Mouse (Mus musculus) adrenal gland, adult 18-20 months (tissue): ENCODE measurements around the gene Mapk6. TPM values are rescaled to one million over a fixed set of nuclear protein-coding genes. Genes with fewer than 3 reads are reported as not detected.

Experiments
- DNase-seq, 2 experiments: peaks; one replicate each; pipeline ENCODE4 v3.0.0; 2021 to 2022; ENCODE audit warnings: low spot score in 2 of 2
- total RNA-seq, 2 experiments: library from RNA; stranded (reverse); gene quantifications; 1 replicate in 1 of 2; 2 replicates in 1 of 2; pipeline ENCODE4 v1.2.3; 2021

Mapk6 gene
- total RNA-seq, 2 experiments from 2014 or later: 33.4 to 41.4 TPM

GRCm38 (mm10) chr9:75425796-75426391 lies 16.1 kb upstream of the Mapk6 start:
- no peak for DNase-seq

DNA sequence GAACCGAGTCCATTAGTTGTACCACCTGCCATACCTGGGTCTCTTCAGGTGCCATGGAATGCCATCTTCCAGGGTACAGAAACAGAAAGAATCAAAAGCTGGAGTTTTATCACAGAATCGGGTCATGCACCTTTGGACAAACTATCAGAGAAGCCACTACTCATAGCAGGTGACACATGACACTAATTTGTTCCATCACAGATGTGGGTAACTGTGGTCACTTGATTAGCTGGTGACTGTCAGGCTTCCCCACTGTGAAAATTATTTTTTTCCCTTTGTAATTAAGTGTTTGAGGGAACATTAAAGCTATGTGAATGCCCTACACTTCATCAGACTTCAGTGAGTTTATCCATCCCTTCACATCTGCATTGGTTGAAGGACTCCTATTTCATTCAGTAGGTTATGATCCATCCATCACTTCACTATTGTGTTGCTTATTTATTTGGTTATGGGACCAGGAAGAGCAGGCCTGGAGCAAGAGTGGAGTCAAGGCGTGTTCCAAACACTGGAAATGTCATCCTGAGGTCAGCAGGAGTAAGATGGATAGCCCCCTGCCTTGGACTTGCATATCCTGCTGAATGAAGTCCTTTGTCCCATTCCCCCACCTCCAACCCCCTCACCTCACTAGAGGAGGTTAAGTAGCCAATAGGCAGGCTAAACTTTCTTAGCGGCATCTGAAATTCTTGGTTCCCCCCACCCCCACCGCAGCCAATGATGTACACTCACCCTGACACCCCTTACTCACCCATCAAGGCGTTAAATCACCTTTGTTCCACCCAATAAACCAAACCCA lies 14.7 kb upstream of the Mapk6 start:
- DNase-seq: no peak

DNA sequence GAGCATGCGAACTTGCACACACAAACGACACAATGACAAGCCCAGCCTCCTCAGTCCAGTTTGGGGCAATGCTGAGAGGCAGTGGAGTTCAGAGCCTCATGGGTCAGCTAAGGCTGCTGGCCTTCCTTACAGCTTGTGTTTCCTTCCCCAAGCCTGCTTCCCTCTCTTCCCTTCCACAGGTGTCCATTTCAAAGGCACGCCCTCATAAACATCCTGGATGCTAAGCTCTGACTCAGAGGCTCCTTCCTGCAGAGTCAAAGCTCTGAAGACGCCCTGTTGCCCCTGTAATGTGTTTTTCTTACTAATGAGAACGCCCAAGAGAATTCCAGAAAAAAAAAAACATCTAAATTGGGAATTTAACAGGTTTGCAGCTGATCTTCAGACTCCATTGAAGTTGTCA lies 13.9 kb upstream of the Mapk6 start:
- no peak for DNase-seq

DNA sequence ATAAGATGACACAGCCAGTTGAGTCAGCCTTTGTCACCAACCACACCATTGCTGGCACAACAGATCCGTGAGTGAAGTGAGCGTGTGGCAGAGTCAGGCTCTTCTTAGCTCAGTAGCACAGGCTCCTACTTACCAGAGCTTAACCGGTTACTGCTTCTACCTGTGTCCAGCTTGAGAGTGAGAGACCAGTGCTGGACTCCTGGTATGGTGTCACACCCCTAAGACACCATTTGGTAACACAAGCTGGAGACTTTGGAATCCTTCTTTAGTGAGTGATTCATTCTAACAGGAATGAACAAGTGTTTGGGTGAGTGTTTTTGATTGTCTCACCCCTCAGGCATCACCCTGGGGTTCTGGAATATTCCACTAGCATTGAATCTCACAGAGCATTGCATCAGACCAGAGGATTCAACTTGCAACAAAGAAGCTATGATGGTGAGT lies 12.5 kb upstream of the Mapk6 start:
- peak in 1 of 2 experiments; percentile 40 for DNase-seq

DNA sequence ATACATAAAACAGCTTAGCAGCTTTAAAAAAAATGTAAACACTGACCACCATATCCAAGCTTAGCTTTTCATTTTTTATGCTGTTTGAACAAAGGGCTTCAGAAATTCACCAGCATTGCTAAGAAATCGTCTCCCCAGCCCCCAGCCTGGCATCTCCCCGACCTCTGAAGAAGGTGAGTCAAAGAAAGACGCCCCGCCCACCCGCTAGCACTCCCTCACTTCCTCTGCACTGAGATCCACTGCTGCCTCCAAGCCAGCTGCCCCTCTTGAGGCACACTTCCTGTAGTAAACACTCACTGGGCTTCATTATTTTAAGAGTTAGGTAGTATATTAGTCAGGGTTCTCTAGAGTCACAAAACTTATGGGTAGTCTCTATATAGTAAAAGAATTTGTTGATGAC lies 4.4 kb upstream of the Mapk6 start:
- DNase-seq: no peak

GRCm38 (mm10) chr9:75413206-75413605 lies 3.4 kb upstream of the Mapk6 start:
- no peak for DNase-seq

GRCm38 (mm10) chr9:75411584-75411983 lies 1.8 kb upstream of the Mapk6 start:
- no peak for DNase-seq

DNA sequence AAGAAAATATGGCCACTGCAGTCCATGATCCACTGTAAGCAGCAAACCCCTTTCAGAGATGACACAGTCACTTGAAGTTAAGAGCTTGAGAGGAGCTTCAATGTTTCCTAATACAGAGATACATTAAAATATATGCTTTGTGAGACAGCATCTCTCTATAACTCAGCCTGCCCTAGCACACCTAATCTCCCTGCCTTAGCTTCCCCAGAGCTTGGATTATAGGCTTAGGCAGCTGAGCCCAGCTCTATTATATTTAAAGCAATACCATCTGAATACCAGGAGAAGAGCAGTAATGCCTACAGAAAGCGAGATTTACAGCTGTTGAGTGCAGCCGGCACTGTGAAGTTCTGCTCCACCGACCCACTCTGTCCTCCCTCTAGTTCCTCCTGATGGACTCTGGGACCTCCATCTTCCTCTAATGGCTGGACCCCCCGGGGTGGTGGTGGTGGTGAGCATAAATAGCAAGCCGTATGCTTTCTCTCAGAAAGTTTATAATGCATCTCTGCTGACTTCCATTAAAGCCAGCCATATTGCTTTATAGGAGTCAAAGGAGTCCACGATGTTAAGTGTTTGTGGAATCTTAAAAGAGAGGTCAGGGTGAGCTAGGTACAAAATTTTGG lies 1.2 kb upstream of the Mapk6 start:
- DNase-seq: no peak

DNA sequence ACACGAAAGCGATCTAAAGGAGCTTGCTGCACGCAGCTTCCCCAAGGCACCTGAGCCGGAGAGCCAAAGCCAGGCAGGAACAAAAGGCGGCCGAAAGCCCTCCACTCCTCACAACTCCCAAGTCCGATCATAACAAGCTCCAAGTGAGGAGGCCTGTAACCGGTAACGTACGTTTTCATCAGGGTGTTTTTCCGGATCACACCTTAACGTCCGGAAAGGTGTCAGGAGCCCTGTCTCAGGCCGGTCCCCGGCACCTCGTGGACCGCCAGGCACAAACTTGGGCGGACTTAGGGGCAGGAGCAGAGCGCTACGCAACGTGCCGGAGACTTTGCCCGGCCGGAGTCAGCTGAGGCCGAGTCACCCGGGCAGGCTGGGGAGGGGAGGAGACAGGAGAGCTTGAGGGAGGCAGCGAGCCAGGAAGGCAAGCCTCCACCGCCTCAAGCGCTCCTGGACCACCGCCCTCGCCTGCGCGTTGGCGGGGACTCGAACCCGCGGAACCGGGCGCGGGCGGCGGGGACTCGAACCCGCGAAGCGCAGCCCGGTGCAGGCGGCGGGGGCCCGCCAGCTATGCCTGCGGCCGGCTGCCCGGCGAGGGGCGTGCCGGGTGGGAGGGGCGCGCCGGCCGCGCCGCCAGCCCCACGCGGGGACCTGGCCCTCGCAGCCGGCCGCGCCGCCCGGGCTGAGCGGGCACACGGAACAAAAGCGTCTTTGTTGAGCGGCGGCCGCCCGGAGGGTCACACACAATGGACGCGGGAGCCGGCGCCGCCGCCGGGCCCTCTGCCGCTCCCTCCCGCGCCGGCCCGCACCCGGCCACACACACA lies 564 bp downstream of the Mapk6 start:
- peak; percentile 70 to 80 for DNase-seq

DNA sequence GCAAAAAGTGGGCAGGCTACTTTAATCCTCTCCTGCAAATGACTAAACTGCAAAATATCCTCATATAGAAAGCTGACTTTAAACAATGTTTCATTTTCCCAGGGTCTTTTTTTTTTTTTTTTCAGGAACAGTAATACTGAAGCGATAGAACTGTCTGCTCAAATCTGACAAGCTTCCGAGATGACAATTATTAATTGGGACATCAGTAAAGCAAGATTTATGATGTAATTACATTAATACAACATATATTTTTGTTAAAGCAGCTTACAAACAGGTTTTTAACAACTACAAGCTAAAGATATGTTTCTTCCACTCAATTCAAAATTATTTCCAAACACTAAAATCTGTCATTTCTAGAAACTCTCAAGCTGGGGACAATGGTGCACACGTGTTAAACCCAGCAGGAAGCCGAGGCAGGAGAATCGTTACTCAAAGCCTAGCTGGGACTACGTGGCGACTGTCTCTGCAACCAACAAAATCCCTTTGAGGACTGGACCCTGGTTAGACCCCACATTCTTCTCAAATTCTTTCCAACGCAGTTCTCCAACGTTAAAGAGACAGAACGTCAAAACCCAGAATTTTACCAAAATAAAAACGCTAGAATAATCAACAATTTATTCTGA lies 1.5 kb downstream of the Mapk6 start:
- no peak for DNase-seq

- peak; percentile 43 to 48 for DNase-seq
Observed at GRCm38 (mm10) chr9:75407803-75408202, 2.0 kb downstream of the Mapk6 start.

DNA sequence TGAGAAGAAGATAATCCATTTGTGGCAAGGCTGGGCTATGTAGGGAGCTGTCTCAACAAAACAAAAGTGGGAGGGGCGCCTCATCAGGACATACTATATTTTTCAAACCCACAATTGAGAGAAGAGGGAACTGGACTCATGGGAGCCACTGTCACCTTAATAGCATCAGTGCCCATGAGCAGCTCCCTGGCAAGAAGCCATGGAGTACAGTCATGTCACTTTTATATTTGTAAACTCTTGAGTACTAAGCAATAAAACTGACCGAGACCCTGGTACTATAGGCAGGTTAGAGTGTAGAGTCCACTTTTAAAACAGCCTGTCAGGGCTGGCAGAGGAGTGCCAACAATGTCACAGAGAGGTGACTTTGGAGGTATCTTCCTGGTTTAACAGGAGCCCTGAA lies 3.7 kb downstream of the Mapk6 start:
- DNase-seq: no peak

- DNase-seq: no peak
Observed at GRCm38 (mm10) chr9:75403520-75403919, 6.3 kb downstream of the Mapk6 start.

GRCm38 (mm10) chr9:75401593-75402504 lies 8.0 kb downstream of the Mapk6 start:
- DNase-seq: no peak

DNA sequence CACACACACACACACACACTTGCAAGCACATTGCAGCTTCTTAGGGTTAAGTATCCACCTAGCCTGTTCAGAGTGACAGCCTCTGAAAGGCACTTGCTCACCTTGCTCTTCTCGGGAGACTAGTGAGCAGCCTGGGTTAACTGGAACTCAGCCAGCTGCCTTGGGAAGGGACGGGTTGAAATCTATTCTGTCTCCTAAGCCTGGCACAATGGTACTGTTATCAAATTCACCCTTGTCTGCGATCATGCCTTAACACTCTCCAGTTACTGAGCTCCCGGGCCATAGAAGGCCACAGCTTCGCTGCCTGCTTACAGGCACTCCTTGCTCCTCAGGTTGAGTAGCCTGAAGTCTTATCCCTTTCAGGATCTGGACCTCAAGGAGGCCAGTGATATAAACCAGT lies 9.2 kb downstream of the Mapk6 start:
- no peak for DNase-seq

- no peak for DNase-seq
Observed at GRCm38 (mm10) chr9:75399069-75399468, 10.7 kb downstream of the Mapk6 start.

- DNase-seq: no peak
Observed at GRCm38 (mm10) chr9:75395971-75396370, 13.8 kb downstream of the Mapk6 start.

DNA sequence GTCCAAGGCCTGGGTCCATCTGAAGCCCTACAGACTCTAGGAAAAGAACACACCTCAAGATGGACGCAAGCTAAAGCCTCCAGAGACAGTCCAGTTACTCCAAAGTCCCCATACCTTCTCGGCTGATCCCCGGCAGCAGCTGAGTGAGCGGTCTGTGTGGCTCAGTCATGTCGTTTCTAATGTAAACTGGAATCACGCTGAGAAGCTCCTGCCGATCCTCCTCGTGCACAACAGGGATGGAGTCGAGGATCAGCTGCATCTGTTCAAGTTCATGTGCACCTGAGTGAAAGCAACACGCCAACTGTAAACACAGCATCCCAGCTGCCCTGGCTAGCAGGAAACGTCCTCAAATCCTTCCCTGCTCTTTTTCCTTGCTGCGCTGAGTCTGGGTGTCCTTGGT lies 16.6 kb downstream of the Mapk6 start:
- DNase-seq: no peak

- no peak for DNase-seq
Observed at GRCm38 (mm10) chr9:75385218-75385974, 24.4 kb downstream of the Mapk6 start.
